Mouse (Mus musculus) CD4-positive, CD25-positive, alpha-beta regulatory T cell, adult 4 months (primary cell): Measurements from ENCODE around the gene Cdk7. TPM values are rescaled to one million over a fixed set of nuclear protein-coding genes. Genes with fewer than 3 reads are reported as not detected.
"Not testable (repeated sequence)": the region's sequence is repeated elsewhere in the genome, so short reads cannot be mapped to it uniquely, and the experiment has no call there.

ENCODE experiments used
- ATAC-seq: one replicate; pipeline ENCODE4 v1.8.0; 2017
- polyA plus RNA-seq, 2 experiments: library from polyadenylated mRNA; unstranded; fragments of 100-300 nt; shearing (Covaris generic); gene quantifications; one replicate each; pipeline ENCODE4 v1.2.1; 2017

Gene Cdk7
- polyA plus RNA-seq, result 10 to 100 TPM; 82.6 to 87.1 TPM

- ATAC-seq, result peak; percentile 97
Observed at GRCm38 (mm10) chr13:100730861-100731176, at the start of gene Cdk7. Gene Cdk7 (minus strand): TSS chr13:100730939.

DNA sequence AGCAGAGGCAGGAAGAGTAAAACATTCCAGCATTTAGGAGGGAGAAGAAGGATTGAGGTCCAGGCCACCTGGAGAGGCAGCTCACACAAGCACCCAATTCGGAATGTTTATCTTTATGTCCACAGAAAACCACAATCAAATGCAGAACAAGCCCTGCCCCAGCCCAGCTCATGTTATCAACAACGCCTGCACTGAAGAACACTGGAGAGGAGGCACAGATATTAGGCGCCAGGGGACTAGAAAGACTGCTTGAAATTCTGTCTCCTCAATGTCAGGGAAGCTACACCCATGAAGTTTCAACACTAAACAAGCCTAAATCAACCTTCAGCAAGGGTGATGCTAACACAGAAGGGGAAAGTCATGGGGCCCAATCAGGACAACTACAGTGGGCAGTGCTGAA lies 46.8 kb upstream of the Cdk7 start:
- ATAC-seq, result no peak

DNA sequence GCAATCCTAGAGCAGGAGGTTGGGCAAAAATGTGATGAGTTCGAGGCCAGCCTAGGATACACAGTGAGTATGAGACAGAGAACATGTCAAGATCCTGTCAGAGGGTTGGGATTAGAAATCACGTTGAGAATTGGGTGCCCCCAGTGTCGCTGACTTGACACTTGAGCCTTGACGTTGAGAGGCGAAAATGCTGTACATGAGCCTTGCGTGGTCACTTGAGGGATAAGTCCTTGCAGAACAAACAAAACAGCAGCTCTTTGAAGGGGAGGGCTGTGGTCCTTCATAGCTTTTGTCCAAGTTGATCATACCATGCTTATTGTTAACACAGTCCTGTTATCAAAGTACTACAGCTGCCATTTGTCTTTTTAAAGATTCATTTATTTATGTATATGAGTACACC lies 46.0 kb upstream of the Cdk7 start:
- ATAC-seq, result no peak

DNA sequence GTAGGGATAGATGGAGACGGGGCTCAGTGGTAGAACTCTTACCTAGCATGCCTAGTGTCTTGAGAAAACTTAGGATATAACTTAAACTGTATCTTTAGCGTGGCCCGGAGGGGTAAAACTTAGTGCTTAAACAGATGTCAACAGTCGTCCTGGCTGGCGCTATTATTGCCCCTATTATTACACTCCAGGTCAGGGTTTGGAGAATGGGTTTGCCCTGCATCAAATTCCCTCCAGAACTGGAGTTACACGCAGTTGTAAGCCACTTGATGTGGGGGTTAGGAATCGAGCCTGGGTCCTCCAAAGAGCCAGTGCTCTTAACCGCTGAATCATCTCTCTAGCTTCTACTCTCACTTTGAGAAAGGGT lies 45.3 kb upstream of the Cdk7 start:
- no peak for ATAC-seq

GRCm38 (mm10) chr13:100775252-100776055 lies 44.7 kb upstream of the Cdk7 start, which contains the start of gene Cenph:
Gene Cenph (minus strand): TSS chr13:100775899.
- peak; percentile 100 for ATAC-seq

DNA sequence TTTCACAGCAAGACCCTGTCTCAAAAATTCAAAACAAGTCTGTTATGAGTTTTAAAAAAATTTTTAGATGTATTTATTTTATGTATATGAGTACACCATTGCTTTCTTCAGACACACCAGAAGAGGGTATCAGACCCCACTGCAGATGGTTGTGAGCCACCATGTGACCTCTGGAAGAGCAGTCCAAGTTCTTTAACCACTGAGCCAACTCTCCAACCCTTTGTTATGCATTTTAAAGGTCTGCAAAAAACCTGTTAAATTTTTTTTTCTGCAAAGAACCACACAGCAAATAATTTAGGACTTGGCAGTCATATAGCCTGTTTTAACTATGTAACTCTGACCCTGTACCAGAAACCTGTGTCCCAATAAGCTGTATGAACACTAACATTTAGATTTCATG lies 44.0 kb upstream of the Cdk7 start:
- no peak for ATAC-seq

GRCm38 (mm10) chr13:100755329-100755728 lies 24.6 kb upstream of the Cdk7 start:
- no peak for ATAC-seq

- no peak for ATAC-seq
Observed at GRCm38 (mm10) chr13:100754186-100754585, 23.4 kb upstream of the Cdk7 start.

GRCm38 (mm10) chr13:100753011-100753410 lies 22.3 kb upstream of the Cdk7 start:
- no peak for ATAC-seq

DNA sequence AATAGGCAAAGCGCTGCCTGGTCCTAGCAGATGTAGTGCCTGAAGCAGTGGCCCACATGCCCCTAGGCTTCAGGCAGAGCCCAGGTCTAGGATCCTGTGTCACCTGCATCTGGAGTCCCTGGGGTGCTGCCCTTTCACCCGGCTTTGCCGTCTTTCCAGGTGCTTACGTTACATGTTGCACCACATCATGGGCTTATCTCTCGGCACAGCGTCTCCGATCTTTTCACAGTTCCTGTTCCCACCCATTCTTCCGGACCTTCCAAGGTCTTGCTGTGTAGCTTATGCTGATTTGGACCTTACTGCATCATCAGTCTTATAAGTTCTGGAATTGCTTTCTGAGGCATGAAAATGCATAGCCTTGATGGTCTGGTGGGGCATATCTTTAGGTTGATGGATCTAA lies 21.8 kb upstream of the Cdk7 start:
- ATAC-seq, result no peak

DNA sequence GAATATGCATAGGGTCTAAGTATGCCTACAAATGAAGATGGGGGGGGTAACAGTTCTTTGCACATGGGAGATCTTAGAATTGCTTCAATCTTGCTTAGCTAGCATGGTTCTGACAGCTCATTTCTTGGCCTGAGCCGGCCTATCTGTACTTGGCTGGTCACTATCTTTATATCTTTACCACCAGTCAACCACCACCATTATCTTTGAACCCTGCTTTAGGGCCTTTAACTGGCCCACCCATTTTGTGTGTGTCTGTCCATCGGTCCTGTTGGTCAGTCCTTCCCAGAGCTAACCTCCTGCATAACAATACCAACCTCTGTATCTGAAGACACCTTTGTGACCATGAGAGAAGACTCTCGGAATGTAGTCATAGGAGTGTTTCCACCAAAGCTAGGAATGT lies 20.7 kb upstream of the Cdk7 start:
- no peak for ATAC-seq

DNA sequence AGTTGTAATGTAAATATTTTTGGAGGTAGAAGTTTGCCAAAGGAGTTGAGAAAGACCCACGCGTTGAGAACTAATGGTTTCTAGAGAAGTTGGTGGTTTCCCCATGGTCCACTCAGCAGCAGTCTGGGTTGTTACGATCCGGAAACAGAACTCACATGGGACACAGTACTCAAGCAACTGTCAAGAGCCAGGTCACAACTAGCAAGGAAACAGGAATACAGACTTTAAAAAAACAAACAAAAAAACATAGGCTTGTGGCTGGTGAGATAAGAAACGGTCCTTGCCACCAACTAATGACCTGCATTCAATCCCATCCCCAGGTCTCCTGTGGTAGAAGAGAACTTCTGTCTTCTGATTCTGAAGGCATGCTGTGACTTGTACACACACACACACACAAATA lies 20.1 kb upstream of the Cdk7 start:
- ATAC-seq, result no peak

- no peak for ATAC-seq
Observed at GRCm38 (mm10) chr13:100748638-100749037, 17.9 kb upstream of the Cdk7 start.

GRCm38 (mm10) chr13:100746090-100746489 lies 15.4 kb upstream of the Cdk7 start:
- ATAC-seq, result no peak

DNA sequence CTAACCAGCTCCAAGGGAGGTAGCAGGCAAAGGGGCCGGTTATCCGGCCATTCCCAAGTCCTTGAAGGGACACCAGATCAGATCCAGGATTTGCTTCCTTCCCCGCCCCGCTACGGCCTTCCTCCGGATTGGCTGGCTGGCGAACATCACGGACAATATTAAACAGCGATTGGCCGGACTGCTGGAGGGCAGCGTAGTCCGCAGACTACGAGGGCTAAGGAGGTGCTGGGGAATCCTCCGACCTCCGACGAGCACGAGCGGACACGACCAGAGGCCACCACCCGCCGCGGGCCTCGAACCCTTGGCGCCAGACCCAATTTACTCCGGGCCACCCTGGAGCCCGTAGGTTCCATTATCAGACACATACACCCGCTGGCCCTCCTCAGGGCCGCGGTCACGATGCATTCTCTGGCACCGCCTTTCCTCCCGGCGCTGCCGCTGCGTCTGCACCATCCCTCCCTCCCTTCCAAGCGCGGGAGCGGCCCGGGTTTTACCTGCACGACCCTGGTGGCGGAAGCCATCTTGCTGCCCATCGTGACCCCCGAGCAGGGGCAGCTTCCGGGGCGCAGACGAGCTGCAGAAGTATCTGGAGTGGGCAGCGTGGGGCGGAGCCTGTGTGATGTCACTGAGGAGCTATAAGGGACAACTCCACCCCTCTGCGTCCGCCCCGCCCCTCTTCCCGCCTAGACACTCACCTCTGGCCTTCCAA lies 13.5 kb upstream of the Cdk7 start, which contains the start of gene Mrps36:
Mrps36 (minus strand) TSS at position 624 of the 709 bp plus-strand sequence.
- peak; percentile 96 for ATAC-seq

- ATAC-seq, result peak; percentile 14
Observed at GRCm38 (mm10) chr13:100743346-100744035, 12.8 kb upstream of the Cdk7 start.

GRCm38 (mm10) chr13:100742831-100743230 lies 12.1 kb upstream of the Cdk7 start:
- no peak for ATAC-seq

- ATAC-seq, result no peak
Observed at GRCm38 (mm10) chr13:100732756-100733155, 2.0 kb upstream of the Cdk7 start.

DNA sequence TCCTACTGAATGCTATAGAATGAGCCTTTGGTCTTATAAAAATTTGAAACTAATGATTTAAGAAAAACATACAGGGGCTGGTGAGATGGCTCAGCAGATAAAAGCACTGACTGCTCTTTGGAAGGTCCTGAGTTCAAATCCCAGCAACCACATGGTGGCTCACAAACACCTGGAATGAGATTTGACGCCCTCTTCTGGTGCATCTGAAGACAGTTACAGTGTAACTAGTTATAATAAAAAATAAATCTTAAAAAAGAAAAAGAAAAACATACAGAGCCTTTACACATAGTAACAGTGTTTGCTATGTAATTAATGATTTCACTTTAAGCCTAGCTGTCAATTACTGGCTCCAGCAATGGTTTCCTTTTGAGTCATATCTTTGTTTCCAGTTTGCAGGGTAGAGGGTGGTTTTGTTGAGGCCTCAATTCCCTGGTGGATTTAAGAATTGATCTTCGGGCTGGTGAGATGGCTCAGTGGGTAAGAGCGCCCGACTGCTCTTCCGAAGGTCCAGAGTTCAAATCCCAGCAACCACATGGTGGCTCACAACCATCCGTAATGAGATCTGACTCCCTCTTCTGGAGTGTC lies 815 bp upstream of the Cdk7 start:
- ATAC-seq, result not testable (repeated sequence)

GRCm38 (mm10) chr13:100730153-100730860 lies 432 bp downstream of the Cdk7 start:
- no peak for ATAC-seq

- not testable (repeated sequence) for ATAC-seq
Observed at GRCm38 (mm10) chr13:100728530-100728929, 2.2 kb downstream of the Cdk7 start.

- ATAC-seq, result no peak
Observed at GRCm38 (mm10) chr13:100728086-100728485, 2.7 kb downstream of the Cdk7 start.
